Mouse (Mus musculus): ENCODE measurements around the gene Prelid3b. TPM values are rescaled to one million over a fixed set of nuclear protein-coding genes. Genes with fewer than 3 reads are reported as not detected.

Gene Prelid3b
- 102 and 103 TPM in 2 replicates for polyA plus RNA-seq (2021; fragmentation: Nextera tagmentation)
- long read RNA-seq, experiment 1, transcript Prelid3b-201 (6 exons, 1,553 nt): major isoform, 191 of 210 reads
- long read RNA-seq, experiment 1, partial matches to known transcripts: 1 of 210 reads
- long read RNA-seq, experiment 1, other reads (novel, unspliced or antisense): 18 of 210 reads
- long read RNA-seq, experiment 2, transcript Prelid3b-201 (6 exons, 1,553 nt): major isoform, 442 of 459 reads
- long read RNA-seq, experiment 2, partial matches to known transcripts: 2 of 459 reads
- long read RNA-seq, experiment 2, other reads (novel, unspliced or antisense): 14 of 459 reads

DNA sequence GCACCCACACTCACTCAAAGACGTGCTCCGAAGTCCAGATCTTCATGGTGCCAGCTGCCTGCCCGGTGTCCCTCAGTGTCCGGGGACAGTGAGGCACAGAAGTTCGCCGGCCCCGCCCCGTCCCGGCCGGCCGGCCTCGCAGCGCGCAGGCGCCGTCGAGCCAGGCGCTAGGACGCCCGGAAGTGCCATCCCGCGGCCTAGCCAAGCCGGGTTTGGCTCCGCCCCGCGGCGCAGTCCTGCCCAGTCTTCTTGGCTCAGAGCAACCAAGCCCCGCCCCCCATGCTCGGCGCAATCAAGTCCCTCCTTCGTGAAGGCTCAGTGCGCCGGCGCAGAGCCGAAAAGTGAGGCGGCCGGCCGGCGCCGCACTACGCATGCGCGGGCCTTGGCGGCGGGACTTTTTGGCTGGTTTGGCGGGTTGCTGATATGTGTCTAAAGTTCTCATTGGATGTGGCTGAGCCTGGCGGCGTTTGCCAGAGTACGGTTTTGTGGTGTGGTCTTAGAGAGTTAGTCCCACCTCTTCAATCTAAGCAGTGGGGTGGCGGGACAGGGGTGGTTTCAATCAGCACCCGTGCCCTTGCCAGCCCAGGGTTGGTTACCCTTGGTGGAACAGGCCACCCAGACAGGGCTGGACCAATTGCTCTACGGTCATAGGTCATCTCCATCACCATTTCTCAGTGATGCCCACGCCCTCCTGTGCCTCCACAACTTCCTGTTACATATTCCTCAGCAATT, at the start of gene Prelid3b:
Gene Prelid3b (minus strand): TSS at position 264 of the 732 bp plus-strand sequence.

DNA sequence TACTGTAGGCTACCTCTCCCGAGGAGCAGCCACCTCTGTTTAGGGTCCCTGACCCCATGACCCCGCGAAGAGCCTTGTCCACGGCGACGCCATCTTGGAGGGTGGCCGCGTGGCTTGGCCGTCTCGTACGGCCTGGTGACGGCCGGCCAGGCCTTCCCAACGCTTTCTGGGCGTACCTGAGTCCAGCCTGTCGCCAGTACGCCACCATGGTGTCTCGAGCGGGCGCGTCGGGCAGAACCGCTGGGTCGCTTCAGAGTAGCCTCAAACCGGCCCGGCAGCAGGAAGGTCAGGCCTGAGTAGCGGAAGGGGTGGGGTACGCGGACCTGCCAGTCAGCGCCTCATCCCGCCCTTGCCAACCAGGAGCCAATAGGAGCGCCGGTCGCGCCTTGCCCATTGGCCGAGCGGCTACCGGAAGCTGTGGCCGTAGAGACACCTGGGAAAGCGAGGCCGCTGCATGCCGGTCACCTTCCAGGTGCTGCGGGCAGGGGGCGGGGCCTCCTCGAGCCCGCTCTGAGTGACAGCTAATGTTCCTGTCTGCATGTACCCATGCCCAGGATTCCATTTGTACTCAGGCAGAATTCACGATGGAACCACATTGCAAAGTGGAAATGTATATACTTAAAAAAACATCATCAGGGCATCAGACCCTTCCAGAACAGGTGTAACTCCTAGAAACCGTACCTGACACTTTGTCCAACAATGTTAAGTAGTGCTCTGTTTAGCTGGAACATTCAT, 8.9 kb downstream of the Prelid3b start, which contains the start of gene Atp5e:
Gene Atp5e (minus strand): TSS at position 317 of the 735 bp plus-strand sequence.

DNA sequence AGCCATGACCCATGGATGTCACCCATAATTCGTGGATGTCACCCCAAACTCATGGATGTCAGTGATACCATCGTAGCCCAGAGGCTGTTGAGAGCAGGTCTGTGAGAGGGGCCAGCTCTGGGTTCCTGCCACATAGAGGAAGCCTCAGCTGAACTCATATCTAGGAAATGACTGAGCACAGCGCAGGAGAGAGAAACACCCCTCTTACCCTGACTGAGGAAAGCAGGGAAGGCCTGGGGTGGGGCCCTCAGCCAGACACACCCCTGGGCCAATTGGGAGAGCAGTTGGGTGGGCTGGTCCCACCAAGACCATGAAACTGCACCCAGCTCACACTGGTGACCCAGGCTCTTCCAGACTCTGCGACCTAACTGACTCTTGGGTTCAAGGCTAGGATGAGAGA, 22.5 kb downstream of the Prelid3b start, which contains the start of gene Tubb1:
Gene Tubb1 (plus strand): TSS at position 343 of the 400 bp plus-strand sequence.

DNA sequence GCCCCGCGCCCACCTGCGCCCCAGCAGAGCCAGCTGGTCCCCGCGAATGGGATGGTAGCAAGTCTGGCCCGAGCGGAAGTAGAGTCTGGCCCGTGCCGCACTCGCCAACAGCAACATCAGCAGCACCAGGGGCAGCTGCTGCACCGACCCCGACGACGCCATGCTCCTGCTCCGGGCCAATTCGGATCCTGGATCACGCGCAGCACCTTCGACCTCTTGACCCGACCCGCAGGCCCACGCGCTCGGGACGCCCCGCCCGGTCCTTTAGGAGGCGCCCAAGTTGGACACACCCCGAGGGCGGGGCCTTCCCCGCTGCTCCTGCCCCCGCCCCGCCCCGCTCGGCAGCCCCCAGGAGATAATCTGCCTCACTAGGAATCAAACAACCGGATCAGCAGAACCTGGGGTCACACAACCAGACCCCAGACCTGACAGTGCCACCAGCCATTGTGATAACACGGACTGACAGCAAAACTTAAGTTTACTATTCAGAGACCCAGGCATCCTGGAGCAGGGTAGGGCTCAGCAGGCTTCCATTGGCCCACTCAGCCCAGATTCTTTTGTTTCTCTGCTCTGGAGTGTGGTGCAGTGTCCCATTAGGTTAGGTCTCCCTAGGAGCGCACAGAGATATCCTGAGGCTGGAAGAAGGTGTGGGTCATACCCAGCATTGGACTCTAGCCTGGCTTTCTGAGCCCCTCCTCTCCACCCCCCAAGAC, 34.0 kb downstream of the Prelid3b start, which contains the start of gene Ctsz:
Gene Ctsz (minus strand): TSS at position 303 of the 713 bp plus-strand sequence.

DNA sequence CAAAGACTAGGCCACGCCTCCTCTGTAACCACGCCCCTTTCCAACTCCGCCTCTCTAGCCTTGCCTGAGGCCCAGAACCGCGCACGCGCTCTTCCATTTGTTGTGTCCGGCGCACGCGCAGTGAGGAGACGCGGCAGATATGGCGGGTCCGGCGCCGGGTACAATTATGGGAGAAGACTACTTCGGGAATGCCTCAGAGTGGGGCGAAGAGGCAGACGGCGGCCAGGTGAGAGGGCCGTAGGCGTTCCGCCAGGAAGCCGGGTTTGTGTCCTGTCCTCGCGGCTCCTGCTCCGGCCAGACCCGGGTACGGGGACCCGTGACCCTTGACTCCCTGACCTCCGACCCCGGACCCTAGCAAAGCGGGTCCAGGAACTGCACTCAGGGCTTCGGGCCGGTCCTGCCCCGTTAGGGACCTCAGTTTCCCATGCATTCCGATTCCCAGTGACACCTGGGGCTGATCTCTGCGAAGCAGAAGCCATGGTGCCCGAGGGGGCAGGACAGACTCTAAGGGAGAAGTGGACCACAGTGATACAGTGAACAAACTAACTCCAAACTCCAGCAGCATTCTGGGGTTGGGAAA, 57.1 kb downstream of the Prelid3b start, which contains the start of gene Nelfcd:
Gene Nelfcd (plus strand): TSS at position 74 of the 580 bp plus-strand sequence.

Other genes starting within 250 kb of the Prelid3b start
- gene Gnas, start 188.8 kb downstream of the Prelid3b start, polyA plus RNA-seq (2021; fragmentation: Nextera tagmentation): 511 and 534 TPM in 2 replicates
- gene Gm20721, start 126.4 kb downstream of the Prelid3b start, polyA plus RNA-seq (2021; fragmentation: Nextera tagmentation): 32.6 and 77.3 TPM in 2 replicates
- gene Nelfcd, start 57.3 kb downstream of the Prelid3b start, polyA plus RNA-seq (2021; fragmentation: Nextera tagmentation): 47.3 and 47.8 TPM in 2 replicates
- 122 and 156 TPM in 2 replicates for gene Ctsz, start 34.0 kb downstream of the Prelid3b start, polyA plus RNA-seq (2021; fragmentation: Nextera tagmentation)
- not detected in 2 replicates for gene Tubb1, start 22.4 kb downstream of the Prelid3b start, polyA plus RNA-seq (2021; fragmentation: Nextera tagmentation)
- gene Atp5e, start 9.0 kb downstream of the Prelid3b start, polyA plus RNA-seq (2021; fragmentation: Nextera tagmentation): 1,680 and 1,841 TPM in 2 replicates
- 1.3 and 1.5 TPM in 2 replicates for gene Zfp831, start 170.5 kb upstream of the Prelid3b start, polyA plus RNA-seq (2021; fragmentation: Nextera tagmentation)